Mouse (Mus musculus): ENCODE results near the gene Olfr1216.
"Not testable (repeated sequence)": the region's sequence is repeated elsewhere in the genome, so short reads cannot be mapped to it uniquely, and the experiment has no call there.

The Olfr1216 gene

DNA sequence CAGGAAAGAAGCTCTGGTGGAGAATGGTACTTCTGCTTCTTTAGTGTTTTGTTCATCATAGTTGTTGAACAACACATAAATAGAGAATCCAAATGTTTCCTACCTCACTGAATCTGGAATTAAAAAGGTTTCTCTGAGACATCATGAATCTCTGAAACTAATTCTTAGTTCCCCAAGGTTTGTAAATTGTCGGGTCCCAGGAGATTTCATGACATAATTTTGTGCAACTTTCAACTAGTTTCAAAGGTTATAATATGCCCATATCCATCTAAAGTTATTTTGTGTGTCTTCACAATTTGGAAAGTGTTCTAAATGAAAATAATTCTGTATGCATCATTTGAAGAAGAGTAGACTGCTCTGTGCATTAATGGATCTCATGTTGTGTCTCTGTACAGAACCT, at the start of gene Olfr1216:
Gene Olfr1216, minus strand, starts transcription at position 101 of the 400 bp plus-strand sequence.
- DNase-seq (ENCODE audit: extremely low spot score, low spot score): no peak

DNA sequence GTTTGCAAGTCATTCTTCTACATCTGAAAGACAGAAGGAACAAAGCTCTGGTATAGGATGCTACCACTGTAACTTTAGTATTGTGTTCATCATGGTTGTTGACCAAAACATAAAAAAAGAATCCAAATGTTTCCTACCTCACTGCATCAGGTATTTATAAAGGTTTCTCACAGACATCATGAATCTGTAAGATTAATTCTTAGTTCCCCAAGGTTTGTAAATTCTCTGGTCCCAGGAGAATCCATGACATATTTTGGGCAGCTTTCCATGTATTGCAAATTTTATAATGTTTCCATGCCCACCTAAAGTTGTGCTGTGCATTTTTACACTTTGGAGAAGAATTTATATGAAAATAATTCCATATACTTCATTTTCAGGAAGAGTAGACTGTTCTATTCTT, 42.9 kb upstream of the Olfr1216 start, which contains the start of gene Olfr1218:
Gene Olfr1218, minus strand, starts transcription at position 101 of the 400 bp plus-strand sequence.
- DNase-seq (ENCODE audit: extremely low spot score, low spot score): no peak

DNA sequence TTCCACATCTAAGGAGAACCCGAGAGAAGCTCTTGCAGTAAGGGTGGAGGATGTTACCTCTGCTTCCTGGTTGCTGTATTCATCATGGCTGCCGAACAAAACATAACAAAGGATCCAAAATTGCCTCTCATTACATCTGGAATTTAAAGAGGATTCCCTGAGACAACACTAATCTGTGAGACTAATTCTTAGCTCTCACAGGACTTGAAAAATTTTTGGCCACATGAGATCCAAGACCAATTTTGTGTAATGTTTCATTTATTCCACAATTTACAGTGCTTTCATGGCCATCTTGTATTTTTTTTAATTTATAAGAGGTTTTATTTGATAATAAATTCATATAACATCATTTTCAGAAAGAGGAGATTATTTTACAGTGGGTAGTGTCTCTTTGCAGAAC, 13.8 kb upstream of the Olfr1216 start, which contains the start of gene Olfr1217:
Gene Olfr1217, minus strand, starts transcription at position 101 of the 400 bp plus-strand sequence.
- DNase-seq (ENCODE audit: extremely low spot score, low spot score): no peak

DNA sequence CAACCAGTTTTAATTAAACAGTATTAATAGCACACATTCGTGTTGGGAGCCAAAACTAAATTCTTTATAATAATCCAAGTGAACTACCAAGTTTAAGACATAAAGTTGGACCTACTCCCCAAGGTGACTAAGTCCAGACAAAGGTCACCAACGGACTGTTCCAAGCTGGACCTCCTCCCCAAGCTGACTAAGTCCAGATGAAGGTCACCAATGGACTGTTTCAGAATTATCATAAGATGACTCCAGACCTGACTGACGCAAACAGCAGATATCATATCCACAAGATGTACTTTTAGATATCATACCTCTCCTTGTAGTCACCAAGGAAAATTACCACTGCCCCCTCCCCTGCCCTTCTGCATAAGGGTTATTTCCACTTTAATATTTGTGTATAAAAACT, 3.3 kb upstream of the Olfr1216 start:
- DNase-seq (ENCODE audit: extremely low spot score, low spot score): not testable (repeated sequence)

DNA sequence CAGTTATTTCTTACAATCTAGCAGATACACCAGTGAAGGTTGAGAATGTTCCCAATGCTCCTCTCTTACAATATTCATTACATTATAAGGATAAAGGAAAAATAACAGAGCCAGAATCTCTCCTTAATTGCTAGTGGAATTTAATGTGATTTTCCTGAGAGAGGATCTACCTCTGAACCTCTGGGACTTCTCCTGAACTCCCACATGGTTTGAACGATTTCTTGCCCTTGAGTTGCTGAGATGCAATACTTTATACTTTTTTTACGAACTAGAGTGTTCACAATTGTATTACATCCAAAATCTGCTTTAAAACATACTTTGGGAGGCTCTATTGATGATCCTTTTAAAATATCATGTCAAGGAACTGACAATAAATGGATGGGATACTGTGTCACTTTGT, 11.3 kb downstream of the Olfr1216 start, which contains the start of gene Olfr1215:
Gene Olfr1215, minus strand, starts transcription at position 101 of the 400 bp plus-strand sequence.
- DNase-seq (ENCODE audit: extremely low spot score, low spot score): no peak

DNA sequence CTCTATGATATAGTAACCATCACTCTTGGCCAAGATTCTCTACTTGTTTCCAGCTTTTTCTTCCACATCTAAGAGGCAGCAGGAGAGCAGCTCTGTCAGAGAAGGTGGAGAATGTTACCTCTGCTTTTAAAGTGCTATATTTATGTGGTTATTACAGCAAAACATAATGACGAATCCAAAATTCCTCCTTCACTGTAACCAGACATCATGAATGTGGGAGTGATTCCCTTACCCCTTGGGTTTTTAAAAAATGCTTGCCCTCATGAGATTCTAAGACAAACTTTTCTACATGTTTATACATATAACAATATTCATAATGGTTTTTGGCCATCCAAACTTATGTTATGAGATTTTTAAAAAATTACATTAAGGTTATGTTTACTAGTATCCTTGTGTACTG, 25.6 kb downstream of the Olfr1216 start, which contains the start of gene Olfr1214:
Gene Olfr1214, minus strand, starts transcription at position 101 of the 400 bp plus-strand sequence.
- DNase-seq (ENCODE audit: extremely low spot score, low spot score): no peak

DNA sequence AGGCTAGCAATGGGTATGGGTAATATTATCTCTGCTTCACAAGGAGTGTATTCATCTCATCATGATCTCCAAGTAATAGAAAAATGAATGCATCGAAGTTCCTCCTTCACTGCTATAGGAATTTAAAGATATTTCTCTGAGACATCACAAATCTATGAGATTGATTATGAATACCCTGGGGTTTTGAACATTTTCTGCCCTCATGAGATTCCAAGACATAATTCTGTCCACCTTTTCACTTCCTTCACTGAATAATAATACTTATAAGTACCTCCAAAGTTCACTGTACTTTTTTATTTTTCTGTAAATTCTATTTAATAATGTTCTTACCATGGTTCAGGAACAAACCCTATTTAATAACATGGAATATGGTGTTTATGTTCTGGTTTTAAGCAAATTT, 38.0 kb downstream of the Olfr1216 start, which contains the start of gene Gm13762:
Gene Gm13762, minus strand, starts transcription at position 101 of the 400 bp plus-strand sequence.
- no peak for DNase-seq (ENCODE audit: extremely low spot score, low spot score)

Data from neural tube, embryonic 10.5 days (tissue).